Mouse (Mus musculus): ENCODE data around the gene Etv6. TPM values are rescaled to one million over a fixed set of nuclear protein-coding genes. Genes with fewer than 3 reads are reported as not detected.

The Etv6 gene
- polyA plus RNA-seq, 1 experiment from 2014 or later = 12.1 TPM

- DNase-seq (ENCODE audit: low spot score) = no peak
- no peak overlapping the region for H3K27ac ChIP-seq
- H3K4me3 ChIP-seq = no peak overlapping the region
- no peaks in the 10 kb centered on the region for H3K27me3 ChIP-seq (ENCODE audit: insufficient read depth, poor library complexity, severe bottlenecking)
- H3K9me3 ChIP-seq = no peaks in the 10 kb centered on the region
- peaks cover 6% of the 10 kb centered on the region for H3K4me1 ChIP-seq (replicated peaks)
- WGBS = 86% methylated on average over 13 of the region's 13 CpGs
- H3K36me3 ChIP-seq = no peaks in the 10 kb centered on the region
Measured at GRCm38 (mm10) chr6:134297884-134298619, 262.6 kb downstream of the Etv6 start.

- Histone ChIP-seq H3K9me3 (no peaks in the 10 kb centered on the region), H3K4me1 (replicated peaks) (no peaks in the 10 kb centered on the region; the same call in 1 of the 2 replicates), H3K27me3 (ENCODE audit: insufficient read depth, poor library complexity, severe bottlenecking) (no peaks in the 10 kb centered on the region), H3K36me3 (no peaks in the 10 kb centered on the region), H3K27ac (no peak overlapping the region), H3K4me3 (no peak overlapping the region)
- 84% methylated on average over 1 of the region's 1 CpGs for WGBS
- DNase-seq (ENCODE audit: low spot score) = no peak
Measured at GRCm38 (mm10) chr6:134301951-134302350, 266.5 kb downstream of the Etv6 start.

DNA sequence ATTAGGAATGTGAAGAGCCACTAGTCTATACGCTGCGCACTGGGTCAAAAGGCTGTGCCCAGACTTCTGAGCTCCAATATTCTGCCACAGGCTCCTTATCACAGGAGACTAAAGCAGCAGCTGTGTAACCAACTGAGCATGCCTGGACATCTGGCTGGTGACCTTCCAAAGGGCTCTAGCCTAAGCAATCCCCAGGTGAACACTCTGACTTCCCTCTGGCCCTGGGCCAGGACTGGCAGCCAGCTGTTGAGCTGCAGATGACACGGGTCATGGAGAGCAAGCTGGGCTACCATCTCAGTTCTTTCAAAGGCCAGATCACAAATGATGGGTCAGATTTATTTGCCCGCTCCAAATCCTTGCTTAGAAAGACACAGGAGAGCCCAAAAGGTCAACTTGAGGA lies 275.8 kb downstream of the Etv6 start:
- no peaks in the 10 kb centered on the region for H3K36me3 ChIP-seq
- WGBS = 85% methylated on average over 4 of the region's 4 CpGs
- H3K4me1 ChIP-seq (replicated peaks) = no peaks in the 10 kb centered on the region
- no peak overlapping the region for H3K27ac ChIP-seq
- no peaks in the 10 kb centered on the region for H3K27me3 ChIP-seq (ENCODE audit: insufficient read depth, poor library complexity, severe bottlenecking)
- peak; percentile 27 for DNase-seq (ENCODE audit: low spot score)
- no peak overlapping the region for H3K4me3 ChIP-seq
- H3K9me3 ChIP-seq = no peaks in the 10 kb centered on the region

DNA sequence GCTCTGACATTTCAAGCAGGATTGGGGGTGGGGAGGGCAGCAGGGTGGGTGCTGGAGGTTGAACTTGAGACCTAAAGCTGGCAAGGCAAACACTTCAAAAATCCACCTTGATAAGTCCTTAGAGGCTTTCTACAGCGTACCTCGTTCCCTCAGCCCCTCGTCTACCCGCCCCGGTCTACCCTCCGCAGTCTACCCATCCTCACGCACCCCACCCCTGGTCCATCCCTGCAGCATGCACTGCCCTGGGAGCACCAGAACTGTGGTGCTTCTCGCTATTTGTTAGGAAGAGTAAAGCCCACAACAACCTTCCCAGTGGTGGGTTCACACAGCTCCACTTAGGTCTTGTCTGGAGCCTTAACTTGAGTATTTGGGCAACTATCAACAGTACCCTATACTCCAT lies 277.1 kb downstream of the Etv6 start:
- no peaks in the 10 kb centered on the region for H3K9me3 ChIP-seq
- H3K27ac ChIP-seq = no peak overlapping the region
- no peaks in the 10 kb centered on the region for H3K27me3 ChIP-seq (ENCODE audit: insufficient read depth, poor library complexity, severe bottlenecking)
- 92% methylated on average over 8 of the region's 8 CpGs for WGBS
- H3K36me3 ChIP-seq = no peaks in the 10 kb centered on the region
- no peaks in the 10 kb centered on the region for H3K4me1 ChIP-seq (replicated peaks)
- DNase-seq (ENCODE audit: low spot score) = no peak
- no peak overlapping the region for H3K4me3 ChIP-seq

DNA sequence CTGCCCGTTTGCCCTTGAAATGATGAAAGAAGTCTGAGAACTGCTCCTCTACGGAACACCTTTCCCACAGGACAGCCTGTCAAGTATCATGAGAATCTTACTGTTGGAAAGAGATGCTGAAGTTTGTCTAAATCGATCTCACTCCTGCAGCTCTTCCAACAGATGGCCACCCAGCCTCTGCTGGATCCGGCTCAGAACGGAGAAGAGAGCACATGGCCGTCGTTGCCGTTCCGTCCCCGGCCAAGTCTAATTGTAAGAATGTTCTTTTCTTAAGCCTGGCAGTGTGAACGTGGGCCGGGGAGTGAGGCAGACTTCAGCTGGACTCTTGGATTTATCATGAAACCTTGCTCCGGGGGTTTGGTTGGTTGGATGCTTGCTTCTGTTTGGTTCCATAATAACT lies 281.9 kb downstream of the Etv6 start:
- H3K4me1 ChIP-seq (replicated peaks) = no peaks in the 10 kb centered on the region
- WGBS = 93% methylated on average over 13 of the region's 13 CpGs
- H3K4me3 ChIP-seq = no peak overlapping the region
- H3K9me3 ChIP-seq = no peaks in the 10 kb centered on the region
- no peaks in the 10 kb centered on the region for H3K36me3 ChIP-seq
- H3K27me3 ChIP-seq (ENCODE audit: insufficient read depth, poor library complexity, severe bottlenecking) = no peaks in the 10 kb centered on the region
- no peak overlapping the region for H3K27ac ChIP-seq
- DNase-seq (ENCODE audit: low spot score) = no peak

Other genes starting within 250 kb of the Etv6 start
- not detected in 2 replicates for gene Kap, start 181.9 kb upstream of the Etv6 start, polyA plus RNA-seq (2016; fragmentation: Nextera tagmentation; extraction: Ambion mirVana)